Mouse (Mus musculus): ENCODE measurements at regions not wholly inside any gene's neighbourhood (a gene's known extent, or its start where the extent isn't known, plus 50 kb on each side); places are given as distances from the start of the nearest gene placed in this dataset.

- Histone ChIP-seq H3K36me3 (ENCODE audit: control insufficient read depth, insufficient read depth, low read length) (no peaks in the 10 kb centered on the region), H3K27ac (ENCODE audit: low read length) (no peak overlapping the region), H3K4me3 (ENCODE audit: low read length) (no peak overlapping the region), H3K9ac (ENCODE audit: low read depth, low read length) (no peak overlapping the region), H3K4me2 (ENCODE audit: low read depth, low read length) (no peak overlapping the region), H3K9me3 (ENCODE audit: control insufficient read depth, low read length) (no peaks in the 10 kb centered on the region), H3K4me1 (ENCODE audit: control insufficient read depth, insufficient read depth, low read length) (peaks cover 7% of the 10 kb centered on the region; the same call in 1 of the 2 replicates), H3K27me3 (replicated peaks; ENCODE audit: control insufficient read depth, insufficient read depth, low read length) (no peaks in the 10 kb centered on the region)
- WGBS = 59% methylated on average over 10 of the region's 10 CpGs
- ATAC-seq = no peak
Measured at GRCm38 (mm10) chr15:11725620-11726530, 181.2 kb downstream of the Npr3 start.

- WGBS = 45% methylated on average over 4 of the region's 4 CpGs
- peaks cover 2% of the 10 kb centered on the region; the same call in 1 of the 2 replicates for H3K4me1 ChIP-seq (ENCODE audit: control insufficient read depth, insufficient read depth, low read length)
Measured at GRCm38 (mm10) chr15:11720645-11721044, 186.4 kb downstream of the Npr3 start.

GRCm38 (mm10) chr15:11716168-11716842, 190.8 kb downstream of the Npr3 start:
- ATAC-seq = no peak
- no peaks in the 10 kb centered on the region for H3K9me3 ChIP-seq (ENCODE audit: control insufficient read depth, low read length)
- H3K4me3 ChIP-seq (ENCODE audit: low read length) = no peak overlapping the region
- H3K4me2 ChIP-seq (ENCODE audit: low read depth, low read length) = no peak overlapping the region
- H3K27ac ChIP-seq (ENCODE audit: low read length) = no peak overlapping the region
- H3K9ac ChIP-seq (ENCODE audit: low read depth, low read length) = no peak overlapping the region
- no peaks in the 10 kb centered on the region for H3K27me3 ChIP-seq (replicated peaks; ENCODE audit: control insufficient read depth, insufficient read depth, low read length)
- no peaks in the 10 kb centered on the region for H3K4me1 ChIP-seq (ENCODE audit: control insufficient read depth, insufficient read depth, low read length)
- 90% methylated on average over 11 of the region's 11 CpGs for WGBS
- no peaks in the 10 kb centered on the region for H3K36me3 ChIP-seq (ENCODE audit: control insufficient read depth, insufficient read depth, low read length)

More at GRCm38 (mm10) chr15:11720645-11721044, 186.4 kb downstream of the Npr3 start:
- Histone ChIP-seq H3K27me3 (replicated peaks; ENCODE audit: control insufficient read depth, insufficient read depth, low read length) (no peaks in the 10 kb centered on the region), H3K9ac (ENCODE audit: low read depth, low read length) (no peak overlapping the region), H3K9me3 (ENCODE audit: control insufficient read depth, low read length) (no peaks in the 10 kb centered on the region), H3K36me3 (ENCODE audit: control insufficient read depth, insufficient read depth, low read length) (no peaks in the 10 kb centered on the region), H3K4me3 (ENCODE audit: low read length) (no peak overlapping the region), H3K27ac (ENCODE audit: low read length) (no peak overlapping the region; the same call in 1 of the 2 replicates), H3K4me2 (ENCODE audit: low read depth, low read length) (no peak overlapping the region)
- no peak for ATAC-seq

GRCm38 (mm10) chr15:11712481-11713274, 194.4 kb downstream of the Npr3 start:
- ATAC-seq = no peak
- H3K9me3 ChIP-seq (ENCODE audit: control insufficient read depth, low read length) = no peaks in the 10 kb centered on the region
- H3K36me3 ChIP-seq (ENCODE audit: control insufficient read depth, insufficient read depth, low read length) = no peaks in the 10 kb centered on the region
- H3K4me2 ChIP-seq (ENCODE audit: low read depth, low read length) = no peak overlapping the region
- H3K27ac ChIP-seq (ENCODE audit: low read length) = no peak overlapping the region; the same call in 1 of the 2 replicates
- WGBS = 52% methylated on average over 16 of the region's 16 CpGs
- H3K27me3 ChIP-seq (replicated peaks; ENCODE audit: control insufficient read depth, insufficient read depth, low read length) = no peaks in the 10 kb centered on the region
- no peak overlapping the region for H3K9ac ChIP-seq (ENCODE audit: low read depth, low read length)
- H3K4me3 ChIP-seq (ENCODE audit: low read length) = no peak overlapping the region
- no peaks in the 10 kb centered on the region for H3K4me1 ChIP-seq (ENCODE audit: control insufficient read depth, insufficient read depth, low read length)

GRCm38 (mm10) chr15:11701246-11701645, 205.8 kb downstream of the Npr3 start:
- Histone ChIP-seq H3K4me3 (ENCODE audit: low read length) (no peak overlapping the region), H3K27me3 (replicated peaks; ENCODE audit: control insufficient read depth, insufficient read depth, low read length) (no peaks in the 10 kb centered on the region), H3K4me2 (ENCODE audit: low read depth, low read length) (no peak overlapping the region), H3K4me1 (ENCODE audit: control insufficient read depth, insufficient read depth, low read length) (no peaks in the 10 kb centered on the region), H3K9me3 (ENCODE audit: control insufficient read depth, low read length) (no peaks in the 10 kb centered on the region), H3K36me3 (ENCODE audit: control insufficient read depth, insufficient read depth, low read length) (no peaks in the 10 kb centered on the region), H3K27ac (ENCODE audit: low read length) (no peak overlapping the region), H3K9ac (ENCODE audit: low read depth, low read length) (no peak overlapping the region)
- WGBS = 66% methylated on average over 6 of the region's 6 CpGs
- no peak for ATAC-seq

GRCm38 (mm10) chr15:11699929-11700328, 207.2 kb downstream of the Npr3 start:
- no peak overlapping the region for H3K9ac ChIP-seq (ENCODE audit: low read depth, low read length)
- H3K4me3 ChIP-seq (ENCODE audit: low read length) = no peak overlapping the region
- no peaks in the 10 kb centered on the region for H3K27me3 ChIP-seq (replicated peaks; ENCODE audit: control insufficient read depth, insufficient read depth, low read length)
- no peak overlapping the region for H3K4me2 ChIP-seq (ENCODE audit: low read depth, low read length)
- H3K36me3 ChIP-seq (ENCODE audit: control insufficient read depth, insufficient read depth, low read length) = no peaks in the 10 kb centered on the region
- WGBS = 92% methylated on average over 3 of the region's 3 CpGs
- H3K4me1 ChIP-seq (ENCODE audit: control insufficient read depth, insufficient read depth, low read length) = no peaks in the 10 kb centered on the region
- no peak overlapping the region for H3K27ac ChIP-seq (ENCODE audit: low read length)
- no peak for ATAC-seq
- H3K9me3 ChIP-seq (ENCODE audit: control insufficient read depth, low read length) = no peaks in the 10 kb centered on the region

- H3K36me3 ChIP-seq (ENCODE audit: control insufficient read depth, insufficient read depth, low read length) = no peaks in the 10 kb centered on the region
- no peaks in the 10 kb centered on the region for H3K27me3 ChIP-seq (replicated peaks; ENCODE audit: control insufficient read depth, insufficient read depth, low read length)
- 60% methylated on average over 3 of the region's 3 CpGs for WGBS
- ATAC-seq = no peak
- H3K27ac ChIP-seq (ENCODE audit: low read length) = no peak overlapping the region
- H3K4me3 ChIP-seq (ENCODE audit: low read length) = no peak overlapping the region
- no peak overlapping the region for H3K4me2 ChIP-seq (ENCODE audit: low read depth, low read length)
- no peak overlapping the region for H3K9ac ChIP-seq (ENCODE audit: low read depth, low read length)
- no peaks in the 10 kb centered on the region for H3K4me1 ChIP-seq (ENCODE audit: control insufficient read depth, insufficient read depth, low read length)
- H3K9me3 ChIP-seq (ENCODE audit: control insufficient read depth, low read length) = no peaks in the 10 kb centered on the region
Measured at GRCm38 (mm10) chr15:11697060-11697459, 210.0 kb downstream of the Npr3 start.

- Histone ChIP-seq H3K27me3 (replicated peaks; ENCODE audit: control insufficient read depth, insufficient read depth, low read length) (no peaks in the 10 kb centered on the region), H3K4me1 (ENCODE audit: control insufficient read depth, insufficient read depth, low read length) (no peaks in the 10 kb centered on the region), H3K9ac (ENCODE audit: low read depth, low read length) (no peak overlapping the region), H3K9me3 (ENCODE audit: control insufficient read depth, low read length) (no peaks in the 10 kb centered on the region), H3K27ac (ENCODE audit: low read length) (no peak overlapping the region), H3K4me3 (ENCODE audit: low read length) (no peak overlapping the region), H3K4me2 (ENCODE audit: low read depth, low read length) (no peak overlapping the region), H3K36me3 (ENCODE audit: control insufficient read depth, insufficient read depth, low read length) (no peaks in the 10 kb centered on the region)
- 71% methylated on average over 14 of the region's 14 CpGs for WGBS
- no peak for ATAC-seq
Measured at GRCm38 (mm10) chr15:11693772-11694270, 213.3 kb downstream of the Npr3 start.
